18 mouse cellular contexts compared by ENCODE assay signal in genomic region chr13:76857024-76857423, GRCm38 (mm10).
DNase-seq lines count a peak whose midpoint lies in the region; ATAC-seq and TF ChIP-seq lines count a peak whose summit lies in the region.
"Had no signal": no experiment of that assay in that cellular context is flagged by ENCODE, and none has a peak within 500 bp of the region (broad histone marks: within the 10 kb centered on the region; RNA-seq: fewer than 3 reads in every experiment).

No protein-coding gene starts in this region.

- no peaks in the 10 kb centered on the region for H3K9me3 ChIP-seq in forebrain, embryonic 14.5 days (replicated peaks; ENCODE audit: control insufficient read depth, low read length)
- H3K9me3 ChIP-seq in forebrain, embryonic 15.5 days: no peaks in the 10 kb centered on the region
- H3K9me3 ChIP-seq in forebrain, postnatal 0 days (ENCODE audit: low read length): no peaks in the 10 kb centered on the region
- H3K9me3 ChIP-seq in forebrain, embryonic 12.5 days: no peaks in the 10 kb centered on the region
- H3K9me3 ChIP-seq: embryonic facial prominence, embryonic 13.5 days; embryonic facial prominence, embryonic 15.5 days had no signal

- peak; percentile 56 for DNase-seq in forebrain, embryonic 14.5 days (ENCODE audit: low spot score)
- DNase-seq in forebrain, postnatal 0 days: no peak
- peak; percentile 53 for DNase-seq in brain, embryonic 14.5 days (ENCODE audit: low read depth)
- no peak for DNase-seq in spleen, postnatal 10 days (ENCODE audit: low spot score in 2 of 2)
- DNase-seq: adrenal gland, adult 2 months; adrenal gland, postnatal 10 days; adrenal gland, postnatal 25 days; cerebellum, adult 11 months; cerebellum, adult 18-20 months; cerebellum, adult 8-10 months; cerebellum, adult 9-11 months; cerebellum, postnatal 14 days; cerebellum, postnatal 36 days; embryo, embryonic 11 days had no signal

- no peak overlapping the region for H3K27ac ChIP-seq in forebrain, embryonic 14.5 days (ENCODE audit: low read depth, low read length)
- no peak overlapping the region for H3K27ac ChIP-seq in forebrain, embryonic 15.5 days (replicated peaks)
- H3K27ac ChIP-seq in forebrain, postnatal 0 days (ENCODE audit: low read depth, low read length): no peak overlapping the region
- no peak overlapping the region for H3K27ac ChIP-seq in forebrain, embryonic 12.5 days
- H3K27ac ChIP-seq: embryonic facial prominence, embryonic 13.5 days; embryonic facial prominence, embryonic 15.5 days had no signal

- TF ChIP-seq POLR2A in brain, embryonic 14.5 days (IDR thresholded peaks at IDR 0.05; ENCODE audit: borderline replicate concordance, extremely low read depth, insufficient read depth, insufficient read length, poor library complexity, severe bottlenecking): no peak

- peaks cover 3% of the 10 kb centered on the region; the same call in 1 of the 2 replicates for H3K4me1 ChIP-seq in forebrain, embryonic 14.5 days (ENCODE audit: control insufficient read depth, insufficient read depth, low read length)
- H3K4me1 ChIP-seq in forebrain, embryonic 15.5 days: no peaks in the 10 kb centered on the region
- H3K4me1 ChIP-seq in forebrain, postnatal 0 days (ENCODE audit: insufficient read depth): no peaks in the 10 kb centered on the region
- H3K4me1 ChIP-seq in forebrain, embryonic 12.5 days: peaks cover 5% of the 10 kb centered on the region
- H3K4me1 ChIP-seq: embryonic facial prominence, embryonic 13.5 days; embryonic facial prominence, embryonic 15.5 days had no signal

- no peak for ATAC-seq in forebrain, embryonic 14.5 days
- no peak for ATAC-seq in forebrain, embryonic 15.5 days (replicated peaks)
- peak; percentile 75 for ATAC-seq in forebrain, postnatal 0 days
- no peak for ATAC-seq in forebrain, embryonic 12.5 days (ENCODE audit: low FRiP score)

- no peaks in the 10 kb centered on the region for H3K27me3 ChIP-seq in forebrain, embryonic 14.5 days (replicated peaks; ENCODE audit: control insufficient read depth, insufficient read depth, low read length)
- H3K27me3 ChIP-seq in forebrain, embryonic 15.5 days: no peaks in the 10 kb centered on the region
- no peaks in the 10 kb centered on the region for H3K27me3 ChIP-seq in forebrain, postnatal 0 days (ENCODE audit: insufficient read depth, low read length)
- no peaks in the 10 kb centered on the region for H3K27me3 ChIP-seq in forebrain, embryonic 12.5 days
- H3K27me3 ChIP-seq: embryonic facial prominence, embryonic 13.5 days; embryonic facial prominence, embryonic 15.5 days had no signal

- no peak overlapping the region for H3K4me2 ChIP-seq in forebrain, embryonic 14.5 days (ENCODE audit: low read length)
- H3K4me2 ChIP-seq in forebrain, embryonic 15.5 days (replicated peaks): no peak overlapping the region
- no peak overlapping the region for H3K4me2 ChIP-seq in forebrain, postnatal 0 days (ENCODE audit: low read depth)
- no peak overlapping the region for H3K4me2 ChIP-seq in forebrain, embryonic 12.5 days
- H3K4me2 ChIP-seq: embryonic facial prominence, embryonic 13.5 days; embryonic facial prominence, embryonic 15.5 days had no signal

- no peak for TF ChIP-seq CTCF in forebrain, postnatal 0 days (IDR thresholded peaks at IDR 0.05; ENCODE audit: low read depth)
- TF ChIP-seq CTCF in brain, embryonic 14.5 days (IDR thresholded peaks at IDR 0.05; ENCODE audit: borderline replicate concordance, extremely low read depth, insufficient read depth, insufficient read length): no peak

- H3K9ac ChIP-seq in forebrain, embryonic 14.5 days (ENCODE audit: low read length): no peak overlapping the region
- no peak overlapping the region for H3K9ac ChIP-seq in forebrain, embryonic 15.5 days (replicated peaks)
- H3K9ac ChIP-seq in forebrain, postnatal 0 days: no peak overlapping the region
- no peak overlapping the region for H3K9ac ChIP-seq in forebrain, embryonic 12.5 days
- H3K9ac ChIP-seq: embryonic facial prominence, embryonic 13.5 days; embryonic facial prominence, embryonic 15.5 days had no signal

- no peaks in the 10 kb centered on the region for H3K36me3 ChIP-seq in forebrain, embryonic 14.5 days (ENCODE audit: control insufficient read depth, insufficient read depth, low read length)
- no peaks in the 10 kb centered on the region for H3K36me3 ChIP-seq in forebrain, embryonic 15.5 days
- H3K36me3 ChIP-seq in forebrain, postnatal 0 days (ENCODE audit: insufficient read depth): no peaks in the 10 kb centered on the region
- H3K36me3 ChIP-seq in forebrain, embryonic 12.5 days (replicated peaks): no peaks in the 10 kb centered on the region
- H3K36me3 ChIP-seq: embryonic facial prominence, embryonic 13.5 days; embryonic facial prominence, embryonic 15.5 days had no signal

- no peak overlapping the region for H3K4me3 ChIP-seq in forebrain, embryonic 14.5 days (ENCODE audit: low read depth, low read length)
- H3K4me3 ChIP-seq in forebrain, embryonic 15.5 days: no peak overlapping the region
- no peak overlapping the region for H3K4me3 ChIP-seq in forebrain, postnatal 0 days (ENCODE audit: low read depth, low read length)
- H3K4me3 ChIP-seq in forebrain, embryonic 12.5 days (replicated peaks): no peak overlapping the region
- H3K4me3 ChIP-seq: embryonic facial prominence, embryonic 13.5 days; embryonic facial prominence, embryonic 15.5 days had no signal

- WGBS in forebrain, embryonic 14.5 days: 66% methylated on average over 5 of the region's 5 CpGs
- WGBS in forebrain, embryonic 15.5 days: 55% methylated on average over 5 of the region's 5 CpGs
- 41% methylated on average over 5 of the region's 5 CpGs for WGBS in forebrain, postnatal 0 days
- 74% methylated on average over 5 of the region's 5 CpGs for WGBS in forebrain, embryonic 12.5 days

Comparison
In these comparisons a context has a peak if more than half of its experiments do, and no peak if none do; other contexts are left out.
1. DNase-seq: peak in forebrain, embryonic 14.5 days (single experiment) and brain, embryonic 14.5 days (single experiment); none in forebrain, postnatal 0 days (single experiment) and spleen, postnatal 10 days (0 of 2).